Mouse (Mus musculus): ENCODE data around the gene Pgm2.
A peak's percentile ranks its signal among the peaks of the same experiment; 100 is the strongest.

Pgm2 gene

GRCm38 (mm10) chr5:64144315-64144714 is 51.6 kb downstream of the Pgm2 start:
- no peak for DNase-seq (ENCODE audit: low spot score in 2 of 2)

GRCm38 (mm10) chr5:64146384-64147005 is 53.7 kb downstream of the Pgm2 start:
- no peak for DNase-seq (ENCODE audit: low spot score in 2 of 2)

GRCm38 (mm10) chr5:64149184-64150127 is 56.7 kb downstream of the Pgm2 start:
- DNase-seq (ENCODE audit: low spot score in 2 of 2) = no peak

- DNase-seq (ENCODE audit: low spot score in 2 of 2) = no peak
Observed at GRCm38 (mm10) chr5:64153319-64153718, 60.6 kb downstream of the Pgm2 start.

- DNase-seq (ENCODE audit: low spot score in 2 of 2) = no peak
Observed at GRCm38 (mm10) chr5:64155861-64156550, 63.3 kb downstream of the Pgm2 start, which contains the start of gene Tbc1d1. Tbc1d1 (plus strand) TSS chr5:64156305.

- no peak for DNase-seq (ENCODE audit: low spot score in 2 of 2)
Observed at GRCm38 (mm10) chr5:64156579-64156978, 63.8 kb downstream of the Pgm2 start.

- no peak for DNase-seq (ENCODE audit: low spot score in 2 of 2)
Observed at GRCm38 (mm10) chr5:64157926-64158325, 65.2 kb downstream of the Pgm2 start.

- no peak for DNase-seq (ENCODE audit: low spot score in 2 of 2)
Observed at GRCm38 (mm10) chr5:64158501-64158900, 65.8 kb downstream of the Pgm2 start.

- peak; percentile 28 to 40 for DNase-seq (ENCODE audit: low spot score in 2 of 2)
Observed at GRCm38 (mm10) chr5:64159065-64159780, 66.5 kb downstream of the Pgm2 start.

- DNase-seq (ENCODE audit: low spot score in 2 of 2) = peak; percentile 42 to 52
Observed at GRCm38 (mm10) chr5:64159781-64160704, 67.3 kb downstream of the Pgm2 start.

GRCm38 (mm10) chr5:64160705-64161391 is 68.1 kb downstream of the Pgm2 start:
- DNase-seq (ENCODE audit: low spot score in 2 of 2) = no peak

GRCm38 (mm10) chr5:64161917-64162316 is 69.2 kb downstream of the Pgm2 start:
- no peak for DNase-seq (ENCODE audit: low spot score in 2 of 2)

- no peak for DNase-seq (ENCODE audit: low spot score in 2 of 2)
Observed at GRCm38 (mm10) chr5:64162582-64162981, 69.8 kb downstream of the Pgm2 start.

GRCm38 (mm10) chr5:64164414-64164813 is 71.7 kb downstream of the Pgm2 start:
- no peak for DNase-seq (ENCODE audit: low spot score in 2 of 2)

- DNase-seq (ENCODE audit: low spot score in 2 of 2) = no peak
Observed at GRCm38 (mm10) chr5:64165826-64166225, 73.1 kb downstream of the Pgm2 start.

- no peak for DNase-seq (ENCODE audit: low spot score in 2 of 2)
Observed at GRCm38 (mm10) chr5:64168990-64169540, 76.3 kb downstream of the Pgm2 start.

GRCm38 (mm10) chr5:64172884-64173283 is 80.1 kb downstream of the Pgm2 start:
- no peak for DNase-seq (ENCODE audit: low spot score in 2 of 2)

GRCm38 (mm10) chr5:64173302-64173701 is 80.6 kb downstream of the Pgm2 start:
- DNase-seq (ENCODE audit: low spot score in 2 of 2) = no peak

GRCm38 (mm10) chr5:64174429-64174935 is 81.7 kb downstream of the Pgm2 start:
- DNase-seq (ENCODE audit: low spot score in 2 of 2) = no peak
